Mouse (Mus musculus): ENCODE measurements at regions not wholly inside any gene's neighbourhood (a gene's known extent, or its start where the extent isn't known, plus 50 kb on each side); places are given as distances from the start of the nearest gene placed in this dataset.

DNA sequence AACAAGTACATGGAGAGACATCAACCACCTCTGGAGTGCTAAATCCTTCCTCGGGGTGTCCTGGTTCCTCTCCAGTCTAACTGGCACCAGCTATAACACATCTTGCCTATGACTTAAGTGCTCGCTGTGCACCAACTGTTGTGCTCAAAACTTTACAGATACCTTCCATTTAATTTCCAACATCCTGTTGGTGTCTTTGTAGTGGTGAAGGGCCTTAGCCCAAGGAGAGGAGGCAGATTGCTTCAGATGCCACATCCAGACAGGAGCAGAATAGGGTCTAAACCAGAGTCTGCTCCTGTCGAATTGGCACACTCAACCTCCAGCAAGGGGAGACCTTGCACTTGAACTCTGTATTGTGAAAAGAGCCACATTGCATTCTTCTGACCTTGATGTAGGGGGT is 121.2 kb upstream of the Eef2kmt start:
- TF ChIP-seq POLR2A (IDR thresholded peaks at IDR 0.05; ENCODE audit: low read depth, low read length) (no peak), CTCF (conservative IDR thresholded peaks at IDR 0.05; ENCODE audit: insufficient read depth, insufficient read length, low read depth, low read length) (no peak)
